Mouse (Mus musculus): ENCODE measurements at regions not wholly inside any gene's neighbourhood (a gene's known extent, or its start where the extent isn't known, plus 50 kb on each side); places are given as distances from the start of the nearest gene placed in this dataset.
A peak's percentile ranks its signal among the peaks of the same experiment; 100 is the strongest.

GRCm38 (mm10) chr14:24644117-24644808, 157.3 kb downstream of the Rps24 start:
- no peaks in the 10 kb centered on the region for H3K36me3 ChIP-seq (replicated peaks; ENCODE audit: control insufficient read depth, insufficient read depth, low read length)
- no peaks in the 10 kb centered on the region for H3K4me1 ChIP-seq (ENCODE audit: control insufficient read depth, insufficient read depth)
- DNase-seq (ENCODE audit: low spot score) = no peak
- TF ChIP-seq EP300 (IDR thresholded peaks at IDR 0.05; ENCODE audit: low read depth) (no peak), CTCF (IDR thresholded peaks at IDR 0.05; ENCODE audit: low read depth) (no peak)
- H3K27ac ChIP-seq (ENCODE audit: low read depth) = no peak overlapping the region
- no peak overlapping the region for H3K9ac ChIP-seq (replicated peaks; ENCODE audit: low read depth, low read length)
- H3K4me3 ChIP-seq (ENCODE audit: low read depth, low read length) = no peak overlapping the region
- H3K9me3 ChIP-seq (replicated peaks; ENCODE audit: control insufficient read depth, low read length) = no peaks in the 10 kb centered on the region
- WGBS = 50% methylated on average over 6 of the region's 6 CpGs
- no peaks in the 10 kb centered on the region for H3K27me3 ChIP-seq (ENCODE audit: control insufficient read depth, insufficient read depth, low read length)
- ATAC-seq (ENCODE audit: insufficient read depth, low read depth) = no peak
- H3K4me2 ChIP-seq (ENCODE audit: low read depth, low read length) = no peak overlapping the region

DNA sequence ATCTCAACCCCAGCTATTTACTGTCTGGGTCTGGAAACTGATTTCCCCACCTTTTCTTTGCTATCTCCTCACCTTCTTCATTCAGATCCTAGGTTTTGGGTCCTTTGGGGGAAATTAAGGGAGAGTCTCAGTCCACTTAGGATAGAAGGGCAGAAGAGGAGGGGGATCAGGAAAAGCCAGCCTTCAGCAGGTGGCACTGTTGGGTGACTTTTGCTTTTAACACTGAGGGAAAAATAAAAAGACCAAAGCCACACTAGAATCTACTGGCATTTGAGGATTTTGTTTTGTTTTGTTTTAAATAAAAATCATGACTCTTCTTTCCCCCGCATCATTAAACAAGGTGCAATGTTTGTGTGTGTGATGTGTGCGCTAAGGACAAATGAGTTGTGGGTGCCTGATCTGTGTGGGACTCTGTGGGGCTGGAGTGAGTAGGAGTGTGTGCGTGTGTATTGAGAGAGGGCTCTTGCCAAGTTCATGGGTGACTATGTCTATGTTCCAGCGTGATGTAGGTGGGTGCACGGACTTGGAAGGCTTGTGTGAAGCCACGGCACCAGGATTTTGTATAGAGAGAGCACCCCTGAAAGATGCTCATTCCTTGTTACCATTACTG, 159.4 kb downstream of the Rps24 start:
- Histone ChIP-seq H3K27me3 (ENCODE audit: control insufficient read depth, insufficient read depth, low read length) (no peaks in the 10 kb centered on the region), H3K4me3 (ENCODE audit: low read depth, low read length) (no peak overlapping the region), H3K9ac (replicated peaks; ENCODE audit: low read depth, low read length) (no peak overlapping the region), H3K4me1 (ENCODE audit: control insufficient read depth, insufficient read depth) (no peaks in the 10 kb centered on the region), H3K4me2 (ENCODE audit: low read depth, low read length) (no peak overlapping the region), H3K27ac (ENCODE audit: low read depth) (no peak overlapping the region), H3K36me3 (replicated peaks; ENCODE audit: control insufficient read depth, insufficient read depth, low read length) (no peaks in the 10 kb centered on the region), H3K9me3 (replicated peaks; ENCODE audit: control insufficient read depth, low read length) (no peaks in the 10 kb centered on the region)
- DNase-seq (ENCODE audit: low spot score) (peak; percentile 15), ATAC-seq (ENCODE audit: insufficient read depth, low read depth) (no peak)
- TF ChIP-seq EP300 (IDR thresholded peaks at IDR 0.05; ENCODE audit: low read depth) (no peak), CTCF (IDR thresholded peaks at IDR 0.05; ENCODE audit: low read depth) (peak; percentile 45)
- WGBS = 84% methylated on average over 6 of the region's 6 CpGs

- H3K9ac ChIP-seq (replicated peaks; ENCODE audit: low read depth, low read length) = no peak overlapping the region
- H3K36me3 ChIP-seq (replicated peaks; ENCODE audit: control insufficient read depth, insufficient read depth, low read length) = no peaks in the 10 kb centered on the region
- H3K4me1 ChIP-seq (ENCODE audit: control insufficient read depth, insufficient read depth) = no peaks in the 10 kb centered on the region
- H3K27ac ChIP-seq (ENCODE audit: low read depth) = no peak overlapping the region
- DNase-seq (ENCODE audit: low spot score) = no peak
- H3K4me2 ChIP-seq (ENCODE audit: low read depth, low read length) = no peak overlapping the region
- H3K9me3 ChIP-seq (replicated peaks; ENCODE audit: control insufficient read depth, low read length) = no peaks in the 10 kb centered on the region
- no peak overlapping the region for H3K4me3 ChIP-seq (ENCODE audit: low read depth, low read length)
- TF ChIP-seq CTCF (IDR thresholded peaks at IDR 0.05; ENCODE audit: low read depth) (no peak), EP300 (IDR thresholded peaks at IDR 0.05; ENCODE audit: low read depth) (no peak)
- no peaks in the 10 kb centered on the region for H3K27me3 ChIP-seq (ENCODE audit: control insufficient read depth, insufficient read depth, low read length)
- no peak for ATAC-seq (ENCODE audit: insufficient read depth, low read depth)
- WGBS = 79% methylated on average over 4 of the region's 4 CpGs
Observed at GRCm38 (mm10) chr14:24647722-24648121, 160.8 kb downstream of the Rps24 start.

- Histone ChIP-seq H3K4me3 (ENCODE audit: low read depth, low read length) (no peak overlapping the region), H3K9ac (replicated peaks; ENCODE audit: low read depth, low read length) (no peak overlapping the region), H3K4me1 (ENCODE audit: control insufficient read depth, insufficient read depth) (no peaks in the 10 kb centered on the region), H3K9me3 (replicated peaks; ENCODE audit: control insufficient read depth, low read length) (no peaks in the 10 kb centered on the region), H3K36me3 (replicated peaks; ENCODE audit: control insufficient read depth, insufficient read depth, low read length) (no peaks in the 10 kb centered on the region), H3K27ac (ENCODE audit: low read depth) (no peak overlapping the region), H3K4me2 (ENCODE audit: low read depth, low read length) (no peak overlapping the region), H3K27me3 (ENCODE audit: control insufficient read depth, insufficient read depth, low read length) (no peaks in the 10 kb centered on the region)
- ATAC-seq (ENCODE audit: insufficient read depth, low read depth) = no peak; the same call in 1 of the 2 replicates
- no peak for DNase-seq (ENCODE audit: low spot score)
- TF ChIP-seq EP300 (IDR thresholded peaks at IDR 0.05; ENCODE audit: low read depth) = no peak
- TF ChIP-seq CTCF (IDR thresholded peaks at IDR 0.05; ENCODE audit: low read depth) = peak; percentile 39
- 69% methylated on average over 7 of the region's 7 CpGs for WGBS
Observed at GRCm38 (mm10) chr14:24650195-24650901, 163.4 kb downstream of the Rps24 start.

GRCm38 (mm10) chr14:24650902-24651270, 164.0 kb downstream of the Rps24 start:
- no peak overlapping the region for H3K4me3 ChIP-seq (ENCODE audit: low read depth, low read length)
- no peaks in the 10 kb centered on the region for H3K27me3 ChIP-seq (ENCODE audit: control insufficient read depth, insufficient read depth, low read length)
- no peaks in the 10 kb centered on the region for H3K9me3 ChIP-seq (replicated peaks; ENCODE audit: control insufficient read depth, low read length)
- no peak for TF ChIP-seq CTCF (IDR thresholded peaks at IDR 0.05; ENCODE audit: low read depth)
- 59% methylated on average over 12 of the region's 12 CpGs for WGBS
- DNase-seq (ENCODE audit: low spot score) (no peak), ATAC-seq (ENCODE audit: insufficient read depth, low read depth) (no peak)
- no peak overlapping the region for H3K27ac ChIP-seq (ENCODE audit: low read depth)
- no peaks in the 10 kb centered on the region for H3K36me3 ChIP-seq (replicated peaks; ENCODE audit: control insufficient read depth, insufficient read depth, low read length)
- no peaks in the 10 kb centered on the region for H3K4me1 ChIP-seq (ENCODE audit: control insufficient read depth, insufficient read depth)
- no peak overlapping the region for H3K9ac ChIP-seq (replicated peaks; ENCODE audit: low read depth, low read length)
- no peak overlapping the region for H3K4me2 ChIP-seq (ENCODE audit: low read depth, low read length)
